Mouse (Mus musculus): Measurements from ENCODE around the gene Pdcd2.

The Pdcd2 gene

GRCm38 (mm10) chr17:15498753-15499113 is 28.4 kb downstream of the Pdcd2 start:
- peak; percentile 23 for DNase-seq

- DNase-seq = peak; percentile 95
These were observed 29.0 kb downstream of the Pdcd2 start for GRCm38 (mm10) chr17:15497882-15498752.

- DNase-seq = no peak
These were observed 36.6 kb downstream of the Pdcd2 start for GRCm38 (mm10) chr17:15490542-15490941.

GRCm38 (mm10) chr17:15472671-15473070 is 54.4 kb downstream of the Pdcd2 start:
- DNase-seq = no peak
